Mouse (Mus musculus): Measurements from ENCODE around the gene Foxp1. TPM values are rescaled to one million over a fixed set of nuclear protein-coding genes. Genes with fewer than 3 reads are reported as not detected.

The Foxp1 gene
- polyA plus RNA-seq, 1 experiment from 2014 or later = 66.8 TPM

- Histone ChIP-seq H3K9me3 (replicated peaks) (no peaks in the 10 kb centered on the region), H3K27me3 (no peaks in the 10 kb centered on the region), H3K9ac (no peak overlapping the region), H3K4me1 (replicated peaks) (0 out of 2 replicates have a peak, but pooled peaks cover 3% of the 10 kb centered on the region), H3K4me3 (no peak overlapping the region), H3K27ac (no peak overlapping the region; the same call in 1 of the 2 replicates), H3K4me2 (no peak overlapping the region), H3K36me3 (no peaks in the 10 kb centered on the region)
- ATAC-seq (replicated peaks; ENCODE audit: insufficient number of reproducible peaks, insufficient read depth, low FRiP score, low read depth) = no peak
- 71% methylated on average over 11 of the region's 11 CpGs for WGBS
Observed at GRCm38 (mm10) chr6:99138041-99138440, 384.5 kb downstream of the Foxp1 start.

- no peak for ATAC-seq (replicated peaks; ENCODE audit: insufficient number of reproducible peaks, insufficient read depth, low FRiP score, low read depth)
- no peak overlapping the region for H3K9ac ChIP-seq
- 79% methylated on average over 11 of the region's 11 CpGs for WGBS
- no peak overlapping the region for H3K27ac ChIP-seq
- no peak overlapping the region for H3K4me2 ChIP-seq
- no peaks in the 10 kb centered on the region for H3K27me3 ChIP-seq
- no peaks in the 10 kb centered on the region for H3K4me1 ChIP-seq (replicated peaks)
- no peaks in the 10 kb centered on the region for H3K36me3 ChIP-seq
- no peak overlapping the region for H3K4me3 ChIP-seq
- no peaks in the 10 kb centered on the region for H3K9me3 ChIP-seq (replicated peaks)
Observed at GRCm38 (mm10) chr6:99137071-99137470, 385.4 kb downstream of the Foxp1 start.

GRCm38 (mm10) chr6:99135938-99136729 is 386.4 kb downstream of the Foxp1 start:
- no peaks in the 10 kb centered on the region for H3K36me3 ChIP-seq
- no peak overlapping the region for H3K4me3 ChIP-seq
- H3K4me2 ChIP-seq = no peak overlapping the region
- 50% methylated on average over 11 of the region's 11 CpGs for WGBS
- no peak for ATAC-seq (replicated peaks; ENCODE audit: insufficient number of reproducible peaks, insufficient read depth, low FRiP score, low read depth)
- no peaks in the 10 kb centered on the region for H3K27me3 ChIP-seq
- H3K27ac ChIP-seq = no peak overlapping the region
- H3K4me1 ChIP-seq (replicated peaks) = peaks cover 6% of the 10 kb centered on the region
- H3K9me3 ChIP-seq (replicated peaks) = no peaks in the 10 kb centered on the region
- H3K9ac ChIP-seq = no peak overlapping the region

- H3K36me3 ChIP-seq = no peaks in the 10 kb centered on the region
- no peak overlapping the region for H3K4me2 ChIP-seq
- WGBS = 63% methylated on average over 4 of the region's 4 CpGs
- no peak for ATAC-seq (replicated peaks; ENCODE audit: insufficient number of reproducible peaks, insufficient read depth, low FRiP score, low read depth)
- no peak overlapping the region for H3K9ac ChIP-seq
- peaks cover 11% of the 10 kb centered on the region for H3K4me1 ChIP-seq (replicated peaks)
- no peaks in the 10 kb centered on the region for H3K27me3 ChIP-seq
- no peak overlapping the region for H3K4me3 ChIP-seq
- H3K9me3 ChIP-seq (replicated peaks) = no peaks in the 10 kb centered on the region
- H3K27ac ChIP-seq = 0 out of 2 replicates have a peak overlapping the region, but pooled peaks have one; percentile 17
Observed at GRCm38 (mm10) chr6:99131815-99132214, 390.7 kb downstream of the Foxp1 start.

GRCm38 (mm10) chr6:99130758-99131410 is 391.6 kb downstream of the Foxp1 start:
- H3K27ac ChIP-seq = peak overlapping the region; percentile 17; the same call in 1 of the 2 replicates
- 56% methylated on average over 10 of the region's 10 CpGs for WGBS
- H3K4me2 ChIP-seq = peak overlapping the region; percentile 17; the same call in 1 of the 2 replicates

GRCm38 (mm10) chr6:99126717-99127116 is 395.8 kb downstream of the Foxp1 start:
- Histone ChIP-seq H3K4me3 (no peak overlapping the region), H3K4me1 (replicated peaks) (peaks cover 11% of the 10 kb centered on the region), H3K36me3 (no peaks in the 10 kb centered on the region), H3K4me2 (no peak overlapping the region), H3K27ac (no peak overlapping the region), H3K27me3 (no peaks in the 10 kb centered on the region), H3K9ac (no peak overlapping the region), H3K9me3 (replicated peaks) (no peaks in the 10 kb centered on the region)
- WGBS = 79% methylated on average over 9 of the region's 9 CpGs
- ATAC-seq (replicated peaks; ENCODE audit: insufficient number of reproducible peaks, insufficient read depth, low FRiP score, low read depth) = no peak

More at GRCm38 (mm10) chr6:99130758-99131410, 391.6 kb downstream of the Foxp1 start:
- Histone ChIP-seq H3K27me3 (no peaks in the 10 kb centered on the region), H3K36me3 (no peaks in the 10 kb centered on the region), H3K4me1 (replicated peaks) (peaks cover 11% of the 10 kb centered on the region), H3K4me3 (no peak overlapping the region), H3K9ac (no peak overlapping the region), H3K9me3 (replicated peaks) (no peaks in the 10 kb centered on the region)
- no peak for ATAC-seq (replicated peaks; ENCODE audit: insufficient number of reproducible peaks, insufficient read depth, low FRiP score, low read depth)

- 0 out of 2 replicates have a peak, but pooled peaks cover 6% of the 10 kb centered on the region for H3K4me1 ChIP-seq (replicated peaks)
- no peak for ATAC-seq (replicated peaks; ENCODE audit: insufficient number of reproducible peaks, insufficient read depth, low FRiP score, low read depth)
- WGBS = 88% methylated on average over 8 of the region's 8 CpGs
- no peaks in the 10 kb centered on the region for H3K27me3 ChIP-seq
- no peak overlapping the region for H3K4me3 ChIP-seq
- no peak overlapping the region for H3K4me2 ChIP-seq
- no peaks in the 10 kb centered on the region for H3K9me3 ChIP-seq (replicated peaks)
- no peaks in the 10 kb centered on the region for H3K36me3 ChIP-seq
- H3K27ac ChIP-seq = no peak overlapping the region
- no peak overlapping the region for H3K9ac ChIP-seq
Observed at GRCm38 (mm10) chr6:99120776-99121766, 401.4 kb downstream of the Foxp1 start.

GRCm38 (mm10) chr6:99118534-99118933 is 404.0 kb downstream of the Foxp1 start:
- no peak for ATAC-seq (replicated peaks; ENCODE audit: insufficient number of reproducible peaks, insufficient read depth, low FRiP score, low read depth)
- Histone ChIP-seq H3K9ac (no peak overlapping the region), H3K27me3 (no peaks in the 10 kb centered on the region), H3K4me3 (no peak overlapping the region), H3K27ac (no peak overlapping the region), H3K4me1 (replicated peaks) (0 out of 2 replicates have a peak, but pooled peaks cover 6% of the 10 kb centered on the region), H3K9me3 (replicated peaks) (no peaks in the 10 kb centered on the region), H3K4me2 (no peak overlapping the region), H3K36me3 (no peaks in the 10 kb centered on the region)
- 37% methylated on average over 4 of the region's 4 CpGs for WGBS

- 62% methylated on average over 1 of the region's 1 CpGs for WGBS
- no peak overlapping the region for H3K9ac ChIP-seq
- H3K9me3 ChIP-seq (replicated peaks) = no peaks in the 10 kb centered on the region
- 0 out of 2 replicates have a peak, but pooled peaks cover 6% of the 10 kb centered on the region for H3K4me1 ChIP-seq (replicated peaks)
- H3K4me3 ChIP-seq = no peak overlapping the region
- ATAC-seq (replicated peaks; ENCODE audit: insufficient number of reproducible peaks, insufficient read depth, low FRiP score, low read depth) = no peak
- H3K27me3 ChIP-seq = no peaks in the 10 kb centered on the region
- no peaks in the 10 kb centered on the region for H3K36me3 ChIP-seq
- no peak overlapping the region for H3K27ac ChIP-seq
- no peak overlapping the region for H3K4me2 ChIP-seq
Observed at GRCm38 (mm10) chr6:99117411-99117810, 405.1 kb downstream of the Foxp1 start.

- Histone ChIP-seq H3K4me3 (no peak overlapping the region), H3K9ac (no peak overlapping the region), H3K36me3 (no peaks in the 10 kb centered on the region), H3K9me3 (replicated peaks) (no peaks in the 10 kb centered on the region), H3K4me1 (replicated peaks) (peaks cover 5% of the 10 kb centered on the region), H3K27ac (no peak overlapping the region), H3K27me3 (no peaks in the 10 kb centered on the region), H3K4me2 (no peak overlapping the region)
- no peak for ATAC-seq (replicated peaks; ENCODE audit: insufficient number of reproducible peaks, insufficient read depth, low FRiP score, low read depth)
- 85% methylated on average over 4 of the region's 4 CpGs for WGBS
Observed at GRCm38 (mm10) chr6:99111856-99112255, 410.7 kb downstream of the Foxp1 start.

- Histone ChIP-seq H3K36me3 (no peaks in the 10 kb centered on the region), H3K4me3 (no peak overlapping the region), H3K9ac (no peak overlapping the region), H3K27ac (no peak overlapping the region), H3K27me3 (no peaks in the 10 kb centered on the region), H3K4me1 (replicated peaks) (peaks cover 17% of the 10 kb centered on the region), H3K9me3 (replicated peaks) (no peaks in the 10 kb centered on the region), H3K4me2 (no peak overlapping the region)
- ATAC-seq (replicated peaks; ENCODE audit: insufficient number of reproducible peaks, insufficient read depth, low FRiP score, low read depth) = no peak
- 75% methylated on average over 4 of the region's 4 CpGs for WGBS
Observed at GRCm38 (mm10) chr6:99108417-99108816, 414.1 kb downstream of the Foxp1 start.
